Mouse (Mus musculus) heart, embryonic 15.5 days (tissue): ENCODE data around the gene Prpf38b. TPM values are rescaled to one million over a fixed set of nuclear protein-coding genes. Genes with fewer than 3 reads are reported as not detected.
A peak's percentile ranks its signal among the peaks of the same experiment; 100 is the strongest.
"Not testable (repeated sequence)": the region's sequence is repeated elsewhere in the genome, so short reads cannot be mapped to it uniquely, and the experiment has no call there.

Source experiments
- ATAC-seq: fragments of 200-750 bp; cut with Nextera tagmentation; replicated peaks from 2 replicates; pipeline ENCODE4 v1.8.0; 2017; ENCODE audit warnings: low read depth, moderate TSS enrichment; ENCODE audit not compliant: insufficient number of reproducible peaks, insufficient read depth, low FRiP score
- H3K27ac ChIP-seq: fragments of 300-500 bp; sonication (generic); 2 replicates; pipeline ENCODE4 v1.5.1; 2015; ENCODE audit warnings: mild to moderate bottlenecking, inconsistent platforms
- H3K27me3 ChIP-seq: fragments of 300-500 bp; sonication (generic); 2 replicates; pipeline ENCODE4 v1.6.1; 2015; ENCODE audit warnings: inconsistent platforms
- H3K36me3 ChIP-seq: fragments of 300-500 bp; sonication (generic); 2 replicates; pipeline ENCODE4 v1.6.1; 2015; ENCODE audit warnings: mild to moderate bottlenecking, inconsistent platforms
- H3K4me1 ChIP-seq: fragments of 300-500 bp; sonication (generic); replicated peaks from 2 replicates; pipeline ENCODE4 v1.6.1; 2015; ENCODE audit warnings: inconsistent platforms
- H3K4me2 ChIP-seq: fragments of 300-500 bp; sonication (generic); 2 replicates; pipeline ENCODE4 v1.6.1; 2015; ENCODE audit warnings: inconsistent platforms, mild to moderate bottlenecking, moderate library complexity
- H3K4me3 ChIP-seq: fragments of 300-500 bp; sonication (generic); 2 replicates; pipeline ENCODE4 v1.5.1; 2015; ENCODE audit warnings: mild to moderate bottlenecking, inconsistent platforms
- H3K9ac ChIP-seq: fragments of 300-500 bp; sonication (generic); 2 replicates; pipeline ENCODE4 v1.6.1; 2015; ENCODE audit warnings: mild to moderate bottlenecking, inconsistent platforms
- H3K9me3 ChIP-seq: fragments of 300-500 bp; sonication (generic); replicated peaks from 2 replicates; pipeline ENCODE4 v1.6.1; 2016; ENCODE audit warnings: inconsistent platforms
- WGBS: fragments of 180-500 bp; shearing (Covaris S2); methylation state at CpG from one replicate; pipeline ENCODE4 v1.1.7; 2015; ENCODE audit warnings: mixed read lengths; 5-methylcytosine and 5-hydroxymethylcytosine counted together
- polyA plus RNA-seq: library from polyadenylated mRNA; unstranded; fragments of >200 nt; fragmentation: Nextera tagmentation; extraction: Ambion mirVana; gene quantifications from 2 replicates; pipeline ENCODE4 v1.2.1, GENCODE M21; 2015

The Prpf38b gene
- polyA plus RNA-seq, 1 experiment from 2014 or later, result 48.1 TPM

DNA sequence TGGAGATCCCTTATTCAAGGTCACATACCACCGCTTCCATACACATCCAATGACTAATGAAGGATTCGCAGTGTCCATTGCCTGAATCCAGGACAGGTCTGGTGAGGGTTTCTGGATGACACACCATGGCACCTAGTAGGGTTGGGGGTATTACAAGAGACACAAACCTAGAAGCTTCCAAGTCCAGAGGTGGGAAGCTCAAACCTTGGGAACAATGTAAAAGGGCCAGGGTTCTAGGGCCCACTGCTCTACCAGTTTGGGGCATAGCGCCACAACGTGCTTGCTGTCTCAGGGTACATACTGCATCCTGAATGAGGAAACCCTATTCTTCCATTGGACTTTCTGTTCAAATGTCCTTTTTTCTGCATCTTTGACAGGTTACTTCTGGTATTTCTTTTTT lies 12.9 kb downstream of the Prpf38b start:
- Histone ChIP-seq H3K9ac (no peak overlapping the region), H3K27me3 (no peaks in the 10 kb centered on the region), H3K4me2 (no peak overlapping the region), H3K4me1 (no peaks in the 10 kb centered on the region), H3K27ac (no peak overlapping the region), H3K9me3 (no peaks in the 10 kb centered on the region), H3K36me3 (peaks cover 19% of the 10 kb centered on the region), H3K4me3 (no peak overlapping the region)
- no peak for ATAC-seq
- WGBS, result 92% methylated on average over 4 of the region's 4 CpGs

DNA sequence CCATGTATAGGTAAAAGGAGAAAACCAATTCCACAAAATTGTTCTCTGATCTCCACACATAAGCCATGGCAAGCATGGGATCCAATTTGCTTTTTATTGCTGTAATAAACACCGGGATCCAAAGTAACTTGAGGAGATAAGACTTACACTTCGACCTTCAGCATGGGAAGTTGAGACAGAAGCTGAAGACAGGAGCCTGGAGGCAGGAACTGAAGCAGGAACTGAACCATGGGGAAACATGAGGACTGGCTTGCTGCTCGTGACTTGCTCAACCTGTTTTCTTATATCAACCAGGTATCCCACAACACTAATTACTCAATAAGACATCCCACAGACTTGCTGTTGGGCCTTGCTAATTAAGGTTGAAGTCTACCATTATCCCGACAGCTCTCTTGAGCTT lies 18.6 kb downstream of the Prpf38b start:
- Histone ChIP-seq H3K4me3 (no peak overlapping the region), H3K9ac (no peak overlapping the region), H3K36me3 (no peaks in the 10 kb centered on the region), H3K4me1 (no peaks in the 10 kb centered on the region), H3K27ac (no peak overlapping the region), H3K9me3 (no peaks in the 10 kb centered on the region), H3K27me3 (no peaks in the 10 kb centered on the region), H3K4me2 (no peak overlapping the region)
- no peak for ATAC-seq
- 57% methylated on average over 4 of the region's 4 CpGs for WGBS

DNA sequence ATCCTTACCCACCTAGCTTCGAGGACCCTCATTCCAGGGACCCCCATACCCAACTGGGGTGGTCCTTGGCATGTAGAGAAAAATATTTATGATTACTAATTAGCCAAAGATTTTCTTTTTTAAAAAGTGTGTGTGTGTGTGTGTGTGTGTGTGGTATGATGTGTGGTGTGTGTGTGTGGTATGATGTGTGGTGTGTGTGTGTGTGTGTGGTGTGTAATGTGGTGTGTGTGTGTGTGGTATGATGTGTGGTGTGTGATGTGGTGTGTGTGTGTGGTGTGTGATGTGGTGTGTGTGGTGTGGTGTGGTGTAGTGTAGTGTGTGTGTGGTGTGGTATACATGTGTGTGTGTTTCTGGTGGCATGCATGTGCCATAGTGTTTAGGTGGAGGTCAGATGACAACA lies 19.4 kb downstream of the Prpf38b start:
- H3K36me3 ChIP-seq, result no peaks in the 10 kb centered on the region
- H3K4me3 ChIP-seq, result no peak overlapping the region
- no peaks in the 10 kb centered on the region for H3K9me3 ChIP-seq
- no peak overlapping the region for H3K27ac ChIP-seq
- ATAC-seq, result no peak
- no peak overlapping the region for H3K4me2 ChIP-seq
- H3K9ac ChIP-seq, result no peak overlapping the region
- H3K27me3 ChIP-seq, result no peaks in the 10 kb centered on the region
- 71% methylated on average over 1 of the region's 1 CpGs for WGBS
- H3K4me1 ChIP-seq, result no peaks in the 10 kb centered on the region

DNA sequence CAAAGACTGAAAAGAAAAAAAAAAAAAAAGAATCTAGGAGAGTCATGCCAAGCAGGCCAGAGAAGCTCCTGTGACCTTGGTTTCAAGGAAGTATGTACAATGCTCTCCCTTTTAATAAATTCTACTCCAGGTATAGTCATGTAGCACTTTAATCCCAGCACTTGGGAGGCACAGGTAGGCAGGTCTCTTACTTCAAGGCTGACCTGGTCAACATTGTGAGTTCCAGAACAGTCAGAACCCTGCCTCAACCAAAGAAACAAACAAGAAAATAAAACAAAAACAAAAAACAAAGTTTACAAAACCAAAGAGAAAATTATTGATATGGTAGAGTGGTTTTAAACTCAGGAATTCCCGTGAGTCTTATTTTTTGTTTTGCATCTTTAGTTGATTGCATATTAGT lies 21.6 kb downstream of the Prpf38b start, which contains the start of gene Fndc7:
Fndc7 (minus strand) TSS at position 101 of the 400 bp plus-strand sequence.
- no peak within 1 kb of the TSS for H3K27ac ChIP-seq
- peaks cover 16% of the 10 kb centered on the region for H3K4me1 ChIP-seq
- no peaks in the 10 kb centered on the region for H3K9me3 ChIP-seq
- H3K4me3 ChIP-seq, result no peak within 1 kb of the TSS
- WGBS, result 92% methylated on average over 1 of the region's 1 CpGs
- H3K9ac ChIP-seq, result no peak within 1 kb of the TSS
- no peak within 1 kb of the TSS for H3K4me2 ChIP-seq
- no peak for ATAC-seq
- H3K27me3 ChIP-seq, result no peaks in the 10 kb centered on the region
- H3K36me3 ChIP-seq, result no peaks in the 10 kb centered on the region

DNA sequence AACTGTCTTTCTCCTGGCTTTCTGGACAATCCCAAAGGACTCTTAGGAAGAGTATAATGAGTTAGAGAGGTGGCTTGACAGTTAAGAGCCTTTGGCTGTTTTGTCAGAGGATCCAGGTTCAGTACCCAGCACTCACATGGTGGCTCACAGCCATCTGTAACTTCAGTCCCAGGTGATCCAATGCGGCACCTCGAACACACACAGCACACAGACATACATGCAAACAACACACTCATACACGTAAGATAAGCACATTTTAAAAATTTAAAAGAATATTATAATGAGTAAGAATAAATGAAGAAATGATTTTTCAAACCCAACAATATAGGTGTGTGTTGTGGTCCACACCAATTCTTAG lies 23.9 kb downstream of the Prpf38b start:
- Histone ChIP-seq H3K27me3 (no peaks in the 10 kb centered on the region), H3K4me2 (no peak overlapping the region), H3K4me1 (peaks cover 23% of the 10 kb centered on the region), H3K9me3 (no peaks in the 10 kb centered on the region), H3K9ac (no peak overlapping the region), H3K36me3 (no peaks in the 10 kb centered on the region), H3K27ac (no peak overlapping the region), H3K4me3 (no peak overlapping the region)
- 93% methylated on average over 3 of the region's 3 CpGs for WGBS
- no peak for ATAC-seq

DNA sequence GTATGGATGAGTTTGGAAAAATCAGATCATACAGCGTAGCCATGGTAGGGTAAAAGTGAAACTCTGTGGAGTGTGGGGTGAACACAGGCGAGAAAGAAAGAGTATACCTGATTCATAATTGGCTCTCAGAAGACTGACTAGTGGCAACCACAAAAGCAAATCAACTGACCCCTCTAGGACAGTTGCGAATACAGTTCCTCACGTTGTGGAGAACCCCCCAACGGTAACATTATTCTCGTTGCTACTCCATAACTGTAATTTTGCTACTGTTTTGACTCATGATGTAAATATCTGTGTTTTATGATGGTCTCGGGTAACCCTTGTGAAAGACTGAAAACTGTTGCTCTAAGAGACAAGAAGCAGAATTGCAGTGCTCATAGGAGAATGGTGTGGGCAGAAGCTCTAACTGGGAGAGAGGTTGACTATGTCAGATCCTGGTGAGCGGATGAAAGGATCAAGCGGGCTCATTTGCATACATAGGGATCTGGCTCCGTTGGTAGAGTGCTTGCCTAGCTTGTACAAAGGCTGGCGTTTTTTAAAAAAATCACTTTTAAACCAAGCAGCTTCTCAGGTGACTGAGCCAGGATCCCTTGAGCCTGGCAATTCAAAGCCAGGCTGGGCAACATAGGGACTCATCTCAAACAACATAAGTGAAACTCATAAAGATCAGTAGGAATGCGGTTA lies 24.5 kb downstream of the Prpf38b start:
- H3K27ac ChIP-seq, result peak overlapping the region; percentile 59; the same call in 1 of the 2 replicates
- H3K9ac ChIP-seq, result no peak overlapping the region
- peaks cover 24% of the 10 kb centered on the region for H3K4me1 ChIP-seq
- ATAC-seq, result no peak
- 70% methylated on average over 12 of the region's 12 CpGs for WGBS
- no peaks in the 10 kb centered on the region for H3K27me3 ChIP-seq
- no peaks in the 10 kb centered on the region for H3K36me3 ChIP-seq
- no peak overlapping the region for H3K4me2 ChIP-seq
- no peak overlapping the region for H3K4me3 ChIP-seq
- H3K9me3 ChIP-seq, result no peaks in the 10 kb centered on the region

DNA sequence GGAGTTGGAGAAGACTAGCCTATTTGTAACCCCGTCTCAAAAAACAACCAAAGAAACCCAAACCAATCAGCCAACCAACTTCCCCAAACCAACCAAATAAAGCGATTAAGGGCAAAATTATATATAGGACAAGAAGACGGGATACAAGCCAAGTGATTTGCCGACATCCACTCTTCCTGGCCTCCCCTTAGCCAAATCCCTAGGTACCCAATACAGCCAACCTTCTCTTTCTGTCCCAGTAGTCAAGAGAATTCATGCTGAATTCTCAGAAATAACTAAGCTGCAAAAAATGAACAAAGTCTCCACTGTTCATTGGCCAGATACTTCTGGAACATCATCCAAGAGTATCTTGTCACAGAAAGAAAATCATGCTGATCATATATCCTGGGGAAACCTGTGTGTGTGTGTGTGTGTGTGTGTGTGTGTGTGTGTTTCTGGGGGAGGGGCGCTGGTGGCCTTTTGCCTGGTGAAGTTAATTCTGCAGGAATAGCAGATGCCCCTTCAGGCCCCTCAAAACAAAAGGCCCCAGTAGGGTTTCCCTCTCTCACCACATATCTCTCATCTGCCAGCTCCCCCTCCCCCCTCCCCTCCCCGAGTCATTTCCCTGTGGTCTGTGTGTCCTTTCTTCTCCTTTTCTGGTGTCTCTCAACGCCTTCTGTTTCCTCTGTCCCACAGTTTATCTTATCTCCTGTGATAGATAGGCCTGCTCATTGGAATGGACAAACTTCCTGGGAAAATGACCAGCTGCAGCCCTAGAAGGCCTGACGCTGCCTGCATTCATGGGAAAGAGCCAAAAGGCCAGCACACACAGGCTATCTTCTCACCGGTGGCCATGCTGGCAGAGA lies 25.6 kb downstream of the Prpf38b start:
- peak; percentile 83 for ATAC-seq
- H3K36me3 ChIP-seq, result no peaks in the 10 kb centered on the region
- H3K9ac ChIP-seq, result no peak overlapping the region
- no peak overlapping the region for H3K4me3 ChIP-seq
- peak overlapping the region; percentile 59 for H3K27ac ChIP-seq
- H3K9me3 ChIP-seq, result no peaks in the 10 kb centered on the region
- peaks cover 33% of the 10 kb centered on the region for H3K4me1 ChIP-seq
- WGBS, result 31% methylated on average over 9 of the region's 9 CpGs
- no peaks in the 10 kb centered on the region for H3K27me3 ChIP-seq
- H3K4me2 ChIP-seq, result 0 out of 2 replicates have a peak overlapping the region, but pooled peaks have one; percentile 5

DNA sequence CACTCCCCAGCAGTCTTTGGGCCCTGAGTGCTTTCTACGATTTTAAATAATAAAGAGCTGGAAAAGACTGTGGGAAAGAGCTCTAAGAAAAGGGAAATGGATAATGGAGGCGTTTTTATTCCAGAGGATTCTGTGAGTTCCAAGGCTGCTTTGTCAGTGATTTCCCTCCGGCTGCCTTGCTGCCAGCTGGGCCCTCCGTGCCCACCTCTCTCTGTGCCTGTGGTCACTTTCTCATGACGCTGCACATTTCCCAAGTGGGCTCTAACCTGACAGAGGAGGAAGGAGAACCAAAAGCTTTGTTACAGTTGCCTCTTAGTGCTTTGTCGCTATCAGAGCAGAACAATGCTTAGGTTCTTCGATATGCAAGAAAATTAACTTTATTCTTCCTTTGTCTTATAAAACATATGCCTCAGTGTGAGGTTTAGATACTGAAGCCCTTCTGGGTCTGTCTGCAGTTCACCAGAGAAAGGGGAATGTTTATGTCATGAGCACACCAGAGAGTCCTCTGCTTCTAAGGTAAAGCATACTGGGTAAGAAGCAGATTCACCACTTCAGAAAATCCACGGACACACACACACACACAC lies 26.7 kb downstream of the Prpf38b start:
- Histone ChIP-seq H3K4me3 (no peak overlapping the region), H3K27me3 (no peaks in the 10 kb centered on the region), H3K9ac (no peak overlapping the region), H3K36me3 (no peaks in the 10 kb centered on the region), H3K4me1 (peaks cover 42% of the 10 kb centered on the region), H3K27ac (peak overlapping the region; percentile 59; the same call in 1 of the 2 replicates), H3K4me2 (no peak overlapping the region), H3K9me3 (no peaks in the 10 kb centered on the region)
- no peak for ATAC-seq
- 63% methylated on average over 8 of the region's 8 CpGs for WGBS

DNA sequence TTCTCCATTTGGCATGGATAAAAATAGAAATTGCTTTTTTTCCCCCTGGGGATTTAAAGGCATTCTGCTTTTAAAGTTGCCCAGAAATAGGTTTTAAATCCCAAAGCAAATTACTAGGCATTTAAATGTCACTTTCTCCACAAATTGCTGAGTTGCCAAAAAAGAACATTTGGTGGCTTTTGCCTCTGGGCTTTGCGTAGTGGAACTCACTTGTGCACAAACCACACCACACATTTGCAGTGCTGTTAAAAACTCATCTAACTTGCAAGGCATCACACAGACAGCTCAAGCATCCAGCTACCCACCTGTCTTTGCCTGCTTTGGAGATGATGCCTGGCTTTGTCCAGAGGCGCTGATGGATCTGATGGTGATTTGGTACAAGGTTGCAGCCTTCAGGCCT lies 28.5 kb downstream of the Prpf38b start:
- Histone ChIP-seq H3K36me3 (no peaks in the 10 kb centered on the region), H3K4me3 (no peak overlapping the region), H3K9ac (no peak overlapping the region), H3K27me3 (no peaks in the 10 kb centered on the region), H3K4me1 (peaks cover 54% of the 10 kb centered on the region), H3K4me2 (no peak overlapping the region), H3K27ac (no peak overlapping the region), H3K9me3 (no peaks in the 10 kb centered on the region)
- no peak for ATAC-seq
- whole genome bisulfite sequencing, result 77% methylated on average over 2 of the region's 2 CpGs

DNA sequence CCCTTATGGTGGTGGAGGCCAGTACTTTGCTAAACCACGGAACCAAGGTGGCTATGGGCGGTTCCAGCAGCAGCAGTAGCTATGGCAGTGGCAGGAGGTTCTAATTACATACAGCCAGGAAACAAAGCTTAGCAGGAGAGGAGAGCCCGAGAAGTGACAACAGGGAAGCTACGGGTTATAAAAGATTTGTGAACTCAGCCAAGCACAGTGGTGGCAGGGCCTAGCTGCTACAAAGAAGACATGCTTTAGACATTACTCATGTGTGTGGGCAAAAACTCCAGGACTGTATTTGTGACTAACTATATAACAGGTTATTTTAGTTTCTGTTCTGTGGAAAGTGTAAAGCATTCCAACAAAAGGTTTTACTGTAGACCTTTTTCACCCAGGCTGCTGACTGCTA lies 29.7 kb downstream of the Prpf38b start:
- not testable (repeated sequence) for H3K4me3 ChIP-seq, H3K27me3 ChIP-seq, ATAC-seq, H3K36me3 ChIP-seq, H3K4me2 ChIP-seq, H3K9me3 ChIP-seq, H3K9ac ChIP-seq
- 42% methylated on average over 4 of the region's 4 CpGs for WGBS
- peaks cover 54% of the 10 kb centered on the region for H3K4me1 ChIP-seq
- peak overlapping the region; percentile 79 for H3K27ac ChIP-seq
